In the genomic region with DNA sequence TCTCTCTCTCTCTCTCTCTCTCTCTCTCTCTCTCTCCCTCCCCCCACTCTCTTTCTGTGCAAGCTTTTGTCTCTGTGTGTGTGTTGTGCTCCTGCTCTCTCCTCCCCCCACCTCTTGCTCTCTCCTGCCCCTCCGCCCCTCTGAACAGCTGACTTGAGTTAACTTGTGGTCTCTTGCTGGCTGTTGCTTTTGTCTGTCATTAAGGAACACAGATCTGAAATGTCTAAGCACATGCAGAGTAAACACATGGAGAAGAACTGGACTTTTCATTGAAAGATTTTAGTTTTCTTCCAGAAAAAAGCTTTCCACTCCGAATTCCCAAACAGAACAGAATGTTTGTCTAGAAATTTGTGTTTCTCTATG, we compare ENCODE assay signal across 8 mouse cellular contexts.
DNase-seq lines count a peak whose midpoint lies in the region; ATAC-seq lines count a peak whose summit lies in the region.

No protein-coding gene starts in this region.

- H3K4me2 ChIP-seq in neural tube, embryonic 12.5 days (replicated peaks) = peak overlapping the region; percentile 39

- no peaks in the 10 kb centered on the region for H3K36me3 ChIP-seq in heart, embryonic 10.5 days
- H3K36me3 ChIP-seq in embryonic facial prominence, embryonic 10.5 days (replicated peaks) = no peaks in the 10 kb centered on the region
- H3K36me3 ChIP-seq in limb, embryonic 10.5 days = no peaks in the 10 kb centered on the region
- no peaks in the 10 kb centered on the region for H3K36me3 ChIP-seq in neural tube, embryonic 12.5 days

- DNase-seq in heart, embryonic 10.5 days (ENCODE audit: low spot score) = no peak
- DNase-seq in heart, postnatal 25 days (ENCODE audit: low spot score) = no peak
- DNase-seq in embryonic facial prominence, embryonic 10.5 days (ENCODE audit: low spot score) = peak; percentile 84
- peak; percentile 71 for DNase-seq in limb, embryonic 10.5 days (ENCODE audit: low spot score)
- no peak for DNase-seq in c-Kit-positive CD71-positive TER-119-positive erythroid progenitor cells, embryonic 14.5 days (ENCODE audit: low spot score)
- DNase-seq in ovary, postnatal 14 days (ENCODE audit: low spot score) = no peak
- DNase-seq in left cerebral cortex, adult 9 months (ENCODE audit: low spot score in 2 of 2) = no peak

- H3K27ac ChIP-seq in heart, embryonic 10.5 days = peak overlapping the region; percentile 75
- H3K27ac ChIP-seq in embryonic facial prominence, embryonic 10.5 days (replicated peaks) = peak overlapping the region; percentile 86
- peak overlapping the region; percentile 87 for H3K27ac ChIP-seq in limb, embryonic 10.5 days
- no peak overlapping the region for H3K27ac ChIP-seq in neural tube, embryonic 12.5 days

- ATAC-seq in neural tube, embryonic 12.5 days (ENCODE audit: low FRiP score, low read depth) = no peak

- intact Hi-C loops in heart, postnatal 25 days (cut with DNase I) = no loop called here

- peaks cover 21% of the 10 kb centered on the region for H3K4me1 ChIP-seq in heart, embryonic 10.5 days
- peaks cover 57% of the 10 kb centered on the region for H3K4me1 ChIP-seq in embryonic facial prominence, embryonic 10.5 days
- H3K4me1 ChIP-seq in limb, embryonic 10.5 days = peaks cover 51% of the 10 kb centered on the region
- H3K4me1 ChIP-seq in neural tube, embryonic 12.5 days = peaks cover 11% of the 10 kb centered on the region; the same call in 1 of the 2 replicates

- H3K27me3 ChIP-seq in heart, embryonic 10.5 days (ENCODE audit: insufficient read depth, poor library complexity, severe bottlenecking) = no peaks in the 10 kb centered on the region
- no peaks in the 10 kb centered on the region for H3K27me3 ChIP-seq in embryonic facial prominence, embryonic 10.5 days (replicated peaks; ENCODE audit: low read depth, poor library complexity, severe bottlenecking)
- no peaks in the 10 kb centered on the region for H3K27me3 ChIP-seq in limb, embryonic 10.5 days (ENCODE audit: low read depth, poor library complexity, severe bottlenecking)
- H3K27me3 ChIP-seq in neural tube, embryonic 12.5 days (replicated peaks) = no peaks in the 10 kb centered on the region

- no peaks in the 10 kb centered on the region for H3K9me3 ChIP-seq in heart, embryonic 10.5 days
- no peaks in the 10 kb centered on the region for H3K9me3 ChIP-seq in embryonic facial prominence, embryonic 10.5 days
- no peaks in the 10 kb centered on the region for H3K9me3 ChIP-seq in limb, embryonic 10.5 days (replicated peaks)
- H3K9me3 ChIP-seq in neural tube, embryonic 12.5 days = no peaks in the 10 kb centered on the region

- 49% methylated on average over 2 of the region's 2 CpGs for WGBS in heart, embryonic 10.5 days
- 27% methylated on average over 2 of the region's 2 CpGs for WGBS in embryonic facial prominence, embryonic 10.5 days
- 39% methylated on average over 2 of the region's 2 CpGs for WGBS in limb, embryonic 10.5 days
- WGBS in neural tube, embryonic 12.5 days = 43% methylated on average over 2 of the region's 2 CpGs

- H3K9ac ChIP-seq in neural tube, embryonic 12.5 days = no peak overlapping the region

- H3K4me3 ChIP-seq in heart, embryonic 10.5 days = peak overlapping the region; percentile 41
- H3K4me3 ChIP-seq in embryonic facial prominence, embryonic 10.5 days = peak overlapping the region; percentile 43
- peak overlapping the region; percentile 39 for H3K4me3 ChIP-seq in limb, embryonic 10.5 days
- no peak overlapping the region for H3K4me3 ChIP-seq in neural tube, embryonic 12.5 days

Comparison
In these comparisons a context has a peak if more than half of its experiments do, and no peak if none do; other contexts are left out.
1. DNase-seq: peak in embryonic facial prominence, embryonic 10.5 days (single experiment) and limb, embryonic 10.5 days (single experiment); none in heart, embryonic 10.5 days (single experiment), heart, postnatal 25 days (single experiment), c-Kit-positive CD71-positive TER-119-positive erythroid progenitor cells, embryonic 14.5 days (single experiment), ovary, postnatal 14 days (single experiment) and left cerebral cortex, adult 9 months (0 of 2).